Mouse (Mus musculus): Measurements from ENCODE around the gene Khdrbs1.
A peak's percentile ranks its signal among the peaks of the same experiment; 100 is the strongest.
"Not testable (repeated sequence)": the region's sequence is repeated elsewhere in the genome, so short reads cannot be mapped to it uniquely, and the experiment has no call there.

Khdrbs1 gene

GRCm38 (mm10) chr4:129702454-129702853 lies 39.6 kb downstream of the Khdrbs1 start:
- H3K9me3 ChIP-seq (ENCODE audit: low read length) = no peaks in the 10 kb centered on the region
- peaks cover 30% of the 10 kb centered on the region for H3K36me3 ChIP-seq (ENCODE audit: insufficient read depth, low read length)
- H3K27me3 ChIP-seq (ENCODE audit: insufficient read depth, low read length) = no peaks in the 10 kb centered on the region
- H3K4me3 ChIP-seq (replicated peaks; ENCODE audit: low read length) = no peak overlapping the region
- TF ChIP-seq CTCF (conservative IDR thresholded peaks at IDR 0.05; ENCODE audit: low read length) (no peak), NANOG (IDR thresholded peaks at IDR 0.05; ENCODE audit: borderline replicate concordance, low read length) (no peak), POU5F1 (IDR thresholded peaks at IDR 0.05; ENCODE audit: borderline replicate concordance, low read length) (no peak)
- peaks cover 5% of the 10 kb centered on the region for H3K4me1 ChIP-seq (replicated peaks; ENCODE audit: low read depth, low read length)

GRCm38 (mm10) chr4:129701503-129702377 lies 40.4 kb downstream of the Khdrbs1 start:
- no peak for TF ChIP-seq NANOG (IDR thresholded peaks at IDR 0.05; ENCODE audit: borderline replicate concordance, low read length)
- TF ChIP-seq CTCF (conservative IDR thresholded peaks at IDR 0.05; ENCODE audit: low read length) = peak; percentile 58
- no peak for TF ChIP-seq POU5F1 (IDR thresholded peaks at IDR 0.05; ENCODE audit: borderline replicate concordance, low read length)
- no peaks in the 10 kb centered on the region for H3K9me3 ChIP-seq (ENCODE audit: low read length)
- H3K4me3 ChIP-seq (replicated peaks; ENCODE audit: low read length) = no peak overlapping the region
- H3K36me3 ChIP-seq (ENCODE audit: insufficient read depth, low read length) = peaks cover 27% of the 10 kb centered on the region
- H3K27me3 ChIP-seq (ENCODE audit: insufficient read depth, low read length) = no peaks in the 10 kb centered on the region
- H3K4me1 ChIP-seq (replicated peaks; ENCODE audit: low read depth, low read length) = peaks cover 11% of the 10 kb centered on the region

- not testable (repeated sequence) for H3K9me3 ChIP-seq (ENCODE audit: low read length); H3K27me3 ChIP-seq (ENCODE audit: insufficient read depth, low read length); H3K4me3 ChIP-seq (replicated peaks; ENCODE audit: low read length)
- H3K36me3 ChIP-seq (ENCODE audit: insufficient read depth, low read length) = peaks cover 16% of the 10 kb centered on the region
- peaks cover 15% of the 10 kb centered on the region for H3K4me1 ChIP-seq (replicated peaks; ENCODE audit: low read depth, low read length)
Measured at GRCm38 (mm10) chr4:129700661-129701060, 41.4 kb downstream of the Khdrbs1 start.

- TF ChIP-seq CTCF (conservative IDR thresholded peaks at IDR 0.05; ENCODE audit: low read length) (no peak), POU5F1 (IDR thresholded peaks at IDR 0.05; ENCODE audit: borderline replicate concordance, low read length) (no peak), NANOG (IDR thresholded peaks at IDR 0.05; ENCODE audit: borderline replicate concordance, low read length) (no peak)
- H3K27me3 ChIP-seq (ENCODE audit: insufficient read depth, low read length) = no peaks in the 10 kb centered on the region
Measured at GRCm38 (mm10) chr4:129700216-129700615, 41.9 kb downstream of the Khdrbs1 start.

GRCm38 (mm10) chr4:129697191-129697590 lies 44.9 kb downstream of the Khdrbs1 start:
- no peaks in the 10 kb centered on the region for H3K27me3 ChIP-seq (ENCODE audit: insufficient read depth, low read length)
- no peaks in the 10 kb centered on the region for H3K9me3 ChIP-seq (ENCODE audit: low read length)

More at GRCm38 (mm10) chr4:129700216-129700615, 41.9 kb downstream of the Khdrbs1 start:
- Histone ChIP-seq H3K4me1 (replicated peaks; ENCODE audit: low read depth, low read length) (peaks cover 19% of the 10 kb centered on the region), H3K4me3 (replicated peaks; ENCODE audit: low read length) (no peak overlapping the region), H3K9me3 (ENCODE audit: low read length) (no peaks in the 10 kb centered on the region), H3K36me3 (ENCODE audit: insufficient read depth, low read length) (peaks cover 12% of the 10 kb centered on the region)

GRCm38 (mm10) chr4:129696158-129696985 lies 45.7 kb downstream of the Khdrbs1 start, which contains the start of gene Tmem39b:
Tmem39b (minus strand) TSS chr4:129696838.
- H3K27me3 ChIP-seq (ENCODE audit: insufficient read depth, low read length) = no peaks in the 10 kb centered on the region
- peaks cover 25% of the 10 kb centered on the region for H3K36me3 ChIP-seq (ENCODE audit: insufficient read depth, low read length)
- H3K9me3 ChIP-seq (ENCODE audit: low read length) = no peaks in the 10 kb centered on the region
- peak within 1 kb of the TSS; percentile 88 for H3K4me3 ChIP-seq (replicated peaks; ENCODE audit: low read length)
- TF ChIP-seq NANOG (IDR thresholded peaks at IDR 0.05; ENCODE audit: borderline replicate concordance, low read length) (no peak), POU5F1 (IDR thresholded peaks at IDR 0.05; ENCODE audit: borderline replicate concordance, low read length) (no peak), CTCF (conservative IDR thresholded peaks at IDR 0.05; ENCODE audit: low read length) (no peak)
- peaks cover 24% of the 10 kb centered on the region for H3K4me1 ChIP-seq (replicated peaks; ENCODE audit: low read depth, low read length)

More at GRCm38 (mm10) chr4:129697191-129697590, 44.9 kb downstream of the Khdrbs1 start:
- peaks cover 24% of the 10 kb centered on the region for H3K4me1 ChIP-seq (replicated peaks; ENCODE audit: low read depth, low read length)
- peak overlapping the region; percentile 88 for H3K4me3 ChIP-seq (replicated peaks; ENCODE audit: low read length)
- TF ChIP-seq POU5F1 (IDR thresholded peaks at IDR 0.05; ENCODE audit: borderline replicate concordance, low read length) (no peak), NANOG (IDR thresholded peaks at IDR 0.05; ENCODE audit: borderline replicate concordance, low read length) (no peak), CTCF (conservative IDR thresholded peaks at IDR 0.05; ENCODE audit: low read length) (no peak)
- H3K36me3 ChIP-seq (ENCODE audit: insufficient read depth, low read length) = peaks cover 18% of the 10 kb centered on the region

- Histone ChIP-seq H3K4me3 (replicated peaks; ENCODE audit: low read length) (peak overlapping the region; percentile 88), H3K4me1 (replicated peaks; ENCODE audit: low read depth, low read length) (peaks cover 24% of the 10 kb centered on the region), H3K36me3 (ENCODE audit: insufficient read depth, low read length) (peaks cover 27% of the 10 kb centered on the region), H3K27me3 (ENCODE audit: insufficient read depth, low read length) (no peaks in the 10 kb centered on the region), H3K9me3 (ENCODE audit: low read length) (no peaks in the 10 kb centered on the region)
- TF ChIP-seq POU5F1 (IDR thresholded peaks at IDR 0.05; ENCODE audit: borderline replicate concordance, low read length) (no peak), NANOG (IDR thresholded peaks at IDR 0.05; ENCODE audit: borderline replicate concordance, low read length) (no peak), CTCF (conservative IDR thresholded peaks at IDR 0.05; ENCODE audit: low read length) (no peak)
Measured at GRCm38 (mm10) chr4:129695815-129696157, 46.3 kb downstream of the Khdrbs1 start.

GRCm38 (mm10) chr4:129684531-129684930 lies 57.6 kb downstream of the Khdrbs1 start:
- Histone ChIP-seq H3K9me3 (ENCODE audit: low read length) (no peaks in the 10 kb centered on the region), H3K36me3 (ENCODE audit: insufficient read depth, low read length) (peaks cover 80% of the 10 kb centered on the region), H3K4me1 (replicated peaks; ENCODE audit: low read depth, low read length) (peaks cover 13% of the 10 kb centered on the region), H3K4me3 (replicated peaks; ENCODE audit: low read length) (no peak overlapping the region), H3K27me3 (ENCODE audit: insufficient read depth, low read length) (no peaks in the 10 kb centered on the region)
- TF ChIP-seq POU5F1 (IDR thresholded peaks at IDR 0.05; ENCODE audit: borderline replicate concordance, low read length) (no peak), CTCF (conservative IDR thresholded peaks at IDR 0.05; ENCODE audit: low read length) (no peak), NANOG (IDR thresholded peaks at IDR 0.05; ENCODE audit: borderline replicate concordance, low read length) (no peak)
